Mouse (Mus musculus): ENCODE measurements around the gene Ccdc136.
A peak's percentile ranks its signal among the peaks of the same experiment; 100 is the strongest.

The Ccdc136 gene

GRCm38 (mm10) chr6:29394286-29394685, 1.8 kb upstream of the Ccdc136 start:
- DNase-seq (ENCODE audit: low read depth, low spot score): peak; percentile 69

- no peak for DNase-seq (ENCODE audit: low read depth, low spot score)
Observed at GRCm38 (mm10) chr6:29396714-29397540, 818 bp downstream of the Ccdc136 start.

DNA sequence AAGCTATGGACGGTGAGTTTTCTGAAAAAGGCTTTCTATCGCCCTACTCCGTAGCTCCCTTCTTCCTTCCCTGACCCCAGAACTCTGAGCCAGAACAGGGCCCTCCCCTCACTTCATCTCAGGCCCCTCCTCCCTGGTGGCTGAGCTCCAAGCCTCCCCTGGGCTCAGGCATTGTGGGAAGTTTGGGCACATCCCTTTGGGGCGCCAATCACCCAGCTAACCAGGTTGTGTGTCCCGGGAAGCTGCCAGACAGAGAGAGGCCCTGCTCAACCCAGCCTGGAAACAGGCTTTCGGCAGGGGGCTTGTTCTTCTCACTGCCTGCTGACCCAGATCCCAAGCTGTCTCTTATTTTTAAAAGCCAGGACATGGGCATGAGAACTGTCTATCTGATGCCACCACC, 1.5 kb downstream of the Ccdc136 start:
- DNase-seq (ENCODE audit: low read depth, low spot score): no peak

GRCm38 (mm10) chr6:29399851-29400250, 3.7 kb downstream of the Ccdc136 start:
- no peak for DNase-seq (ENCODE audit: low read depth, low spot score)

- DNase-seq (ENCODE audit: low read depth, low spot score): no peak
Observed at GRCm38 (mm10) chr6:29402693-29403342, 6.7 kb downstream of the Ccdc136 start.

- DNase-seq (ENCODE audit: low read depth, low spot score): no peak
Observed at GRCm38 (mm10) chr6:29406412-29406811, 10.3 kb downstream of the Ccdc136 start.

DNA sequence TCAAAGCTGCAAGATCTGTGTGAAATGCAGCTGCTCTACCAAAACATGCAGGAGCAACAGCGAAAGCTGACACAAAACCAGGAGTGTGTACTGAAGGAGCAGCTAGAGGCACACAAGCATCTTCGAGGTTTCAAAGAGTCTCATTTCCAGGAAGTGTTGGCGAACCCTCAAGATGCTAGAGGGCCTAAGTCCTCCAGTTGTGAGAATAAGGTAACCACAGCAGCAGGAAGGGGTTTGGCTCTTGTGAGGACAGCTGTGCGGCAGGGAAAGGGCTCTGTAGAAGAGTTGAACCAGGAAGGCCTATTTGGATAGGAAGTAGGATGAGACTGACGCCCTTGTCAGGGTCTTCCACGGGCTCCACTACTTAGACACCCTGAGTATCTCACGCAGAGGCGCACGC, 19.3 kb downstream of the Ccdc136 start:
- no peak for DNase-seq (ENCODE audit: low read depth, low spot score)

- DNase-seq (ENCODE audit: low read depth, low spot score): no peak
Observed at GRCm38 (mm10) chr6:29420596-29420995, 24.5 kb downstream of the Ccdc136 start.

DNA sequence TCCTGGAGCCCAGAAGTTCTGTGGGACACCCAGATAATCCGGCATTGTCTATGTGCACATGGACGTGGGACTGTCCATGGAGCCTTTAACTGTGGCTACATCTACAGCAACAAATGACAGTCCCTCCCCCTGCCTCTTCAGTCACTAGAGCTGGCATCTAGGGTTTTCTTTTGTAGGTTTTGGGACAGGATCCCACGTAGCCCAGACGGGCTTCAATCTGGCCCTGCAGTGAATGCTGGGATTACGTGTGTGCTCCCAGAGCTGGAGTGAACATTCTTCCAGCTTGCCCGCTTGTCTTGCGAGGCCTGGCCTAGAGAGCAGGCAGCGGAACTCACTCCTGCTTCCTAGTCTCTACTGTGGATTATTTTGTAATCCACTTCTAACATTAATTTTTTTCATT, 29.0 kb downstream of the Ccdc136 start:
- DNase-seq (ENCODE audit: low read depth, low spot score): no peak

- DNase-seq (ENCODE audit: low read depth, low spot score): no peak
Observed at GRCm38 (mm10) chr6:29426331-29426730, 30.2 kb downstream of the Ccdc136 start.

- no peak for DNase-seq (ENCODE audit: low read depth, low spot score)
Observed at GRCm38 (mm10) chr6:29428171-29428570, 32.1 kb downstream of the Ccdc136 start.

- DNase-seq (ENCODE audit: low read depth, low spot score): no peak
Observed at GRCm38 (mm10) chr6:29430681-29431420, 34.7 kb downstream of the Ccdc136 start.

- no peak for DNase-seq (ENCODE audit: low read depth, low spot score)
Observed at GRCm38 (mm10) chr6:29431473-29431872, 35.4 kb downstream of the Ccdc136 start.

- no peak for DNase-seq (ENCODE audit: low read depth, low spot score)
Observed at GRCm38 (mm10) chr6:29432156-29432555, 36.0 kb downstream of the Ccdc136 start.

GRCm38 (mm10) chr6:29432676-29433037, 36.5 kb downstream of the Ccdc136 start:
- no peak for DNase-seq (ENCODE audit: low read depth, low spot score)

DNA sequence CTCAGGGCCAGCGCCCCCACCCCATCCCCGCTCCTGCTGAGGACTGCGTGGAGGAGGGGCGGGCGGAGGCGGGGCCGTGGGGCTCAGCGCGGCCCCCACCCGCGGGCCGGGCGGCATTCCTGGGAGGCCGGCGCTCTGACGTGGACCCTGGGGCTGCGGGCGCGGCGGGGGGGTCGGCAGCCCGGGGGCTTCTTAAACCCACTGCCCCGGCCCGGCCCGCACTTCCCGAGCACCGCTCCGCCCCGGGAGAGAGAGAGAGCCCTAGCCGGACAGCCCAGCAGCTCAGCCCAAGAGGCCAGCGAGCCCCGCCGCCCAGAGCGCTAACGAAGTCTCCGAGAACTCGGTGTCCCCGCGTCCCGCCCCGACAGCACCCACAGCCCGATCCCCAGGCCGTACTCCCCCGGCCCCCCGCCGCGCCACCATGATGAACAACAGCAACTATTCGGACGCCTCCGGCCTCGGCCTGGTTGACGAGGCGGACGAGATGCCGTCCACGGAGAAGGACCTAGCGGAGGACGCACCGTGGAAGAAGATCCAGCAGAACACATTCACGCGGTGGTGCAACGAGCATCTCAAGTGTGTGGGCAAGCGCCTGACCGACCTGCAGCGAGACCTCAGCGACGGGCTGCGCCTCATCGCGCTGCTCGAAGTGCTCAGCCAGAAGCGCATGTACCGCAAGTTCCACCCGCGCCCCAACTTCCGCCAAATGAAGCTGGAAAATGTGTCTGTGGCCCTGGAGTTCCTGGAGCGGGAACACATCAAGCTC, 37.1 kb downstream of the Ccdc136 start, which contains the start of gene Flnc:
Gene Flnc (plus strand): TSS at position 219 of the 766 bp plus-strand sequence.
- DNase-seq (ENCODE audit: low read depth, low spot score): no peak

- DNase-seq (ENCODE audit: low read depth, low spot score): no peak
Observed at GRCm38 (mm10) chr6:29433804-29434795, 38.0 kb downstream of the Ccdc136 start.

GRCm38 (mm10) chr6:29434911-29435691, 39.0 kb downstream of the Ccdc136 start:
- DNase-seq (ENCODE audit: low read depth, low spot score): no peak

DNA sequence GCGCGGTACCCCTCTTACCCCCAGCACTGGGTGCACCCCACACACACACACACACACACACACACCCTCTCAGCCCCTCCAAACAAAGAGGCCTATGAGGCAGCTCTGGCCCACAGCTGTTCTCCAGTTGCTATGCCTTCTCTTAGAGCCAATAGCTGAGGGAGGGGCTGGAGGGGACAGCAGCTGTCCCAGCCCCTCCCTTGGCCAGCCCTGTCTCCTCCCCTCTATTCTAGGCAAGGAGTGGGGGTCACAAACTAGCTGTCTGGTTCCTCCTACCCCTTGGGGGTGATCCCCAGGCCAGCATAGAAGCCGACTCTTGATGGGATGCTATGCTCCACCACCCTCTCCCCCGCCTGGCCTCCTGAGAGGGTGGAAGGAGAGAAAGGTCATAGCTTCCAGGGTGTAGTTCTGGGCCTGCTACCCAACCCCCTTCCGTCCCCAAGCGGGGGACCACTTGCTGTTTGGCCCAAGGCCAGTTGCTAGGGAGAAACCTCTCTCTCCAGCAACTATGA, 39.9 kb downstream of the Ccdc136 start:
- DNase-seq (ENCODE audit: low read depth, low spot score): no peak
